Mouse (Mus musculus) gastrocnemius, postnatal 4 days (tissue): ENCODE data around the gene Fam3a. TPM values are rescaled to one million over a fixed set of nuclear protein-coding genes. Genes with fewer than 3 reads are reported as not detected.

Experiments used
- DNase-seq, 2 experiments: peaks; one replicate each; pipeline ENCODE4 v3.0.0; 2021 to 2022; ENCODE audit warnings: low spot score in 2 of 2, mixed read lengths in 2 of 2
- total RNA-seq, 2 experiments: library from RNA; stranded (reverse); gene quantifications; 2 replicates each; pipeline ENCODE4 v1.2.3; 2021

Fam3a gene
- total RNA-seq, 2 experiments from 2014 or later: 20.7 to 26.2 TPM

DNA sequence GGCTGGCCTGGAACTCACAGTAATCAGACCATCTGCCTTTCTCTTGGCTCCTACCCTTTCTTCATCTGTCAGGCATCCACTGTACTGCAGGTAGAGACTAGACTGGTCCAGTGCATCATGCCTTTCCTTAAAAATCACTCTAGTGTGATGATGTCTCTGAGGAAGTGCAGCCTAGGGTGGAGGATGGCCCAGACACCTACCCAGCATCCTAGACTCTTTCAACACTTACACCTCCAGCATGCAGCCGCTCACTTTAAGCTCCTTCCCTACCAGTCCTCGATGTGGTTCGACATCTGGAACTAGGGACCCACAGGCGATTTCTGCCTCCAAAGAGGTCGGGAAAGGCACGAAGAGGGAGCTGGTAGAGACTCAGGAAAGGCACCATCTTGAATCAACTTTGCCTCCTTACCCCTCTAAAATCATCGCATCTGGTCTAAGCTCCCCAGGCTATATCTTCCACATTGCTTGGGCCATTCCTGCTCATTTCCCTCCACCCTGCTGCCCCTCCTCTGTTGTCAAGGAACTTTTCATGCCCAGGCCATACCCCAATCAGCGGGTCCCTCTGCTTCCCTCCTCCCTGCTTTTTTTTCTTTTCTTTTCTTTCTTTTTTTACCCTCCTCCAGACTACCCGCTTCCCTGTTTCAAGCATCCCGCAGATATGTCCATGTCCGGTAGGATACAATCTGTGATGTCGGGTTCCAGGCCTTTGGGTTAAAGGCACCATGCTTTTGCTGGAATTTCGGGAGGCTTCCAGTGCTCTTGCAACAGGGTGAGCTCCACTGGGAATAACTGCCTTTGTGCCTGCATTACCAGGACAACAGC lies 40.2 kb downstream of the Fam3a start:
- no peak for DNase-seq

Other genes starting within 250 kb of the Fam3a start
- not detected for gene Tex28, start 225.4 kb downstream of the Fam3a start, total RNA-seq
- not detected for gene Tktl1, start 216.0 kb downstream of the Fam3a start, total RNA-seq
- 100 to 1,000 TPM; 265 to 281 TPM for gene Flna, start 143.5 kb downstream of the Fam3a start, total RNA-seq
- 10 to 100 TPM; 31.2 to 34.0 TPM for gene Emd, start 138.6 kb downstream of the Fam3a start, total RNA-seq
- 100 to 1,000 TPM; 263 to 305 TPM for gene Rpl10, start 122.5 kb downstream of the Fam3a start, total RNA-seq
- 10 to 100 TPM; 54.9 to 66.2 TPM for gene Taz, start 111.4 kb downstream of the Fam3a start, total RNA-seq
- 10 to 100 TPM; 53.1 to 55.1 TPM for gene Dnase1l1, start 110.9 kb downstream of the Fam3a start, total RNA-seq
- 10 to 100 TPM; 81.3 to 82.2 TPM for gene Atp6ap1, start 96.2 kb downstream of the Fam3a start, total RNA-seq
- gene Gdi1, start 88.3 kb downstream of the Fam3a start, total RNA-seq: 10 to 100 TPM; 63.4 to 74.2 TPM
- gene Fam50a, start 80.2 kb downstream of the Fam3a start, total RNA-seq: 10 to 100 TPM; 40.2 to 45.1 TPM
- gene Plxna3, start 64.2 kb downstream of the Fam3a start, total RNA-seq: 10 to 100 TPM in 1 of 2 experiments, 1 to 10 TPM in 1; 9.9 to 10.2 TPM
- gene Lage3, start 39.7 kb downstream of the Fam3a start, total RNA-seq: 10 to 100 TPM; 39.8 to 48.0 TPM
- 10 to 100 TPM; 46.4 to 50.2 TPM for gene Ubl4a, start 20.1 kb downstream of the Fam3a start, total RNA-seq
- 1 to 10 TPM; 5.5 to 6.7 TPM for gene Slc10a3, start 19.9 kb downstream of the Fam3a start, total RNA-seq
- 10 to 100 TPM; 35.2 to 39.4 TPM for gene Ikbkg, start within 50 bp of the Fam3a start, total RNA-seq
- gene G6pdx, start 35.9 kb upstream of the Fam3a start, total RNA-seq: 10 to 100 TPM; 14.0 to 16.2 TPM
- gene Gm6880, start 88.1 kb upstream of the Fam3a start, total RNA-seq: not detected
- not detected for gene Olfr1326-ps1, start 181.6 kb upstream of the Fam3a start, total RNA-seq
- gene Olfr1325, start 199.4 kb upstream of the Fam3a start, total RNA-seq: not detected